Mouse (Mus musculus): ENCODE measurements around the gene Polrmt. TPM values are rescaled to one million over a fixed set of nuclear protein-coding genes. Genes with fewer than 3 reads are reported as not detected.
A peak's percentile ranks its signal among the peaks of the same experiment; 100 is the strongest.

Gene Polrmt
- total RNA-seq, 2 experiments from 2014 or later = 45.3 to 46.8 TPM

DNA sequence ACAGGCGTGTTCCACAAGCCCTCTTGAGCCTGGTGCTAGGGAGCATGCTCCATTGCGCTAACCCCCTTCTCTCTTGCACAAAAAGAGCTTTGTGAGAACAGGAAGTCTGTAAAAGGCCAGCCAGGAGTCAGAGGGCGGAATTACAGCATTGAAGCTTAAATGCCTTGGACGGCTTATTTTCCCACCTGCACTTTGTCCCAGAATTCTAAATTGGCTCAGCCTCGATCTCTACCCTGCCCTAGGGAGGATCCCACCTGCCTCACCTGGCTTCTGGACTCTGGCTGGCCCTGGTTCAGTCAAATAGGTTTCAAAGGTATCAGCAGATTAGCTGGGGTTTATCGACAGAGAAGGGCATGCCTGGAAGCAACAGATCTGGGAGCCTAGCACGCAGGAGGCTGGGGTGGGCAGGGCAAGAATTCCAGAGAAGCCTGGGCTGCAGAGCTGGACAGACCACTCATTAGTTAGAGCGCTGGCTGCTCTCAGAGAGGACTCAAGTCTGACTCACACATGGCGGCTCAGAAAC is 50.2 kb downstream of the Polrmt start:
- intact Hi-C loops (cut with DNase I) = loop anchor here (5.0 kb wide), 1 partner anchor 91 kb away; no protein-coding TSS in a partner anchor
- DNase-seq = no peak

DNA sequence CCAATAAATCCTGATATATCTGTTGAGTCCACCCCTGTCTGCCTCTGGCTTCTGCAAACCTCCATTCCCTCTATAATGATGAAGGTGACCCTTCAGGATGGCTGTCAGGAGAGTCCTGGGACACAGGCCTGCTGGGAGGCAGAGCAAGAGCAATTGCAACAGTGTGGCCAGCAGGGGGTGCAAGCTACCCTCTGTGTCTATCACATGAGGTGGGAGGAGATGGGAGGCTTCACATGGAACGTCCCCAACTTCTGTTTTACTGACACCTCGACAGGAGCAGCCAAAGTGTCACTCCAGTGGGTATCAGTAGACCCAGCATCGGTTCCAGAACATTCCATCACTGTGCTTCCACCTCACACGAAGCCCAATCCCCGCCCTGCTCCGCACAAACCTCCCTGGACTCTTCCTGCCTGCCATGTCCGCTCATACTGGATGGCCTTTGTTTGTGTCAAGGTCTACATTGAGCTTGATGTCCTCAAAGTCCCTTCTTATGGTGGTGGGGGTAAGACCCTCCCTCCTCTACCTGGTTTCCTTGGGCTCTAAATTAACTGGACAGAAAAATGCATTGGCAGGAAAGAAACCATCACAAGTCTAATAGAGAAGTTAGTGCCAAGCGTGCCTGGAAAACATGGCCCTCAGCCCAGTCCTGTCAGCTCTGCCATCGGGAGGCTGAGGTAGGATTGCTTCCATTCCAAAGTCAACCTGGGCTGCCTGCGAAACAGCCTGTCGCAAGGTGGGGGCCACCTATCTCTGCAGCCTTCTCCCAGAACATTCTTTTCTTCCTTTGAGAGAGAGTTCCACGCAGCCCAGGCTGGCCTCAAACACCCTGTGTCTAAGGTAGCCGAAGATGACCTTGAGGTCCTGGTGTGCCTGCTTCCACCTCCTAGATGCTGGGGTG is 50.9 kb downstream of the Polrmt start:
- intact Hi-C loops (cut with DNase I) = loop anchor here (5.0 kb wide), 1 partner anchor 92 kb away; no protein-coding TSS in a partner anchor
- DNase-seq = peak; percentile 87 to 91

DNA sequence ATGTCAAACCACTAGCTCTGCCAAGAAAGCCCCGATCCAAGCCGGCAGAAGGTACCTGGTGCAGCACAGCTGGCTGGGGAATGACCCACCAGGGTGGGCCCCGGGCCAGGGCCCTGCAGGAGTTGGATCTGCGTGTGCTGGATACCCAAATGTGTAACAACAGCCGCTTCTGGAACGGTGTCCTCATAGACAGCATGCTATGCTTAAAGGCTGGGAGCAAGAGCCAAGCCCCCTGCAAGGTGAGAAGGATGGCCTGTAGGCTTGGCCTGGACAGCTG is 52.1 kb downstream of the Polrmt start:
- intact Hi-C loops (cut with DNase I) = no loop called here
- no peak for DNase-seq

DNA sequence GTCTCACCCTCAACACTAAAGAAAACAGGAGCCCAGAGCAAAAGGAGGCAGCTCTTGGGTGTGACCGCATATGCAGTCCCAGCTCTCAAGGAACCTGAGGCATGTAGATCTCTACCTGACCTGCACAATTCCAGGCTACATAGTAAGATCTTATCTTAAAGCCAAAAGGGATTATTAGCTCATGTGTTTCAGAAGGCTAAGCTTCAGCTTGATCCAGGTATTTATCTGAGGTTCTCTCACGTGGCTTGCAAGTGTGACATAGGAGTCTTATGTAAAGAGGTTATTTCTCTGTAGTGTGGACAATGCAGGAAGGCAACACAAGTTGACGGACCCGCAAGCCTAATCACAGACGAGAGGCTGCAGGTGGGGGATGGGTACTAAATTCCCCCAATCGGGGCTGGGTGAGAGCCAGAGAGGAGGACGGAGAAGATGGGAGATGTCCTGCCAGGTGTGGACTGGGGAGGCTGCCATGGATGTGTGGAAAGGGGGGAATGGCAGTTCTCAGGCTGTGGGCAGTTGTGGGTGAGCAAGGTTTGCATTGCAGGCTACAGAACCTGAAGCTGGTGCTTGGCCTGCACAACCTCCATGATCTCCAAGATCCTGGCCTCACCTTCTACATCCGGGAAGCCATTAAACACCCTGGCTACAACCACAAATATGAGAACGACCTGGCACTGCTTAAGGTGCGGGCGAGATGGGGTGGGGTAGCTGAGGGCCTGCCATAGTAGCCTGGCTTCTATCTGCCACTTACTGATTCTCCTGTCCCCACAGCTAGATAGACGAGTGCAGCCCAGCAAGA is 52.6 kb downstream of the Polrmt start:
- intact Hi-C loops (cut with DNase I) = no loop called here
- DNase-seq = no peak

DNA sequence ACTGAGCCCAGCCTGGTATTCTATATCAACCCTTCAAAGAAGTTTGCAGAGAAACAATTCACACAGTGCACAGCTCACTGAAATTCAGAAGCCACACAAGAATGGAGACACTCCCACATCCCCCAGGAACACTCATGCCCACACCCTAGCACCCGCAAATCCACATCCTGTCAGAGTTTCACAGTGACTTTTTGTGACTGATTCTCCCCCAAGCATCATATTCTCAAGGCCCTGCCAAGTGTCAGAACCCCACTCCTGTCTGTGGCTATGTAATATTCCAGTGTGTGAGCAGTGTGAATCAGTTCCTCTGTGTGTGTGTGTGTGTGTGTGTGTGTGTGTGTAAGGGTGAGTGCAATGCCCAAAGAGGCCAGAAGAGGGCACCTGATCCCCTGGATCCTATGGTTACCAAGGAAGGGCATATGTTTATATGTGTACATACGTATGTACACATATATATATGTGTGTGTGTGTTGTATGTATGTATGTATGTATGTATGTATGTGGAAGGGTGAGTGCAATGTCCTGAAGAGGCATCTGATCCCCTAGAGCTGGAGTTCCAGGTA is 54.3 kb downstream of the Polrmt start:
- intact Hi-C loops (cut with DNase I) = no loop called here
- no peak for DNase-seq

DNA sequence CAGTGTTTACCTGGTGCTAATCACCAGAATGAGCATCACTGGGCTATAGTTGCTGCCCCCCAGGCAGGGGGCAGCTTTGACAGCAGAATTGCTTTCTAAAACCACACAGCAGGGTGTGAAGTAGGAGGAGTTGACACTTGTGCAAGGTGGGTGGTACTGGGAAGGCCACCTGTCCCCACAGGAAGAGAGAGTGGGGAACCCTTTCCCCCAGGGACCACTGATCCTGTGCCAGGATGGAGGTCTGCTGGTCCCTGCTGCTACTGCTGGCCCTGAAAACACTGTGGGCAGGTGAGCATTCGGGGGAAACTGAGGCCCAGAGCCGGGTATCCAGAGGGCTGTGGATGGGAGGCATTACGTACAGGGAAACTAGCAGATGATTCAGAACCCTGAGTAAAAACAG is 57.2 kb downstream of the Polrmt start:
- no peak for DNase-seq
- intact Hi-C loops (cut with DNase I) = no loop called here

DNA sequence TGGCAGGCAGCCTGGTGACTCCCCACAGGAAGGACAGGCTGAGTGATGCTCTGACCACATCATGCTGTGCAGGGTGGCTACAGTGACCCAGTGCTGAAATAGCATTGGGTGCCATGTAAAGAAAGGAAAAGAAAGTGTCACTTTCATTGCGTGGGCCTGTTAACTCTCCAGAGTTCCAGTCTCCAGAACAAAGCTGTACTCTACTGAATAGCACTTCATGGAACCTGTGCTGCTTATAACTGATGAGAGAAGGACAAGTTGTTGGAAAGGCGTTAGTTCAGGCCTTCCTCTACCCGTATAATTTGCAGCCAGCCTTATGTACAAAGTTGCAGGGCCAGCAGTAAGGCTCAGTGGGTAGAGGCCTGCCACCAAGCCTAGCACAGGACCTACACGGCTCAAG is 57.7 kb downstream of the Polrmt start, which contains the start of gene Gzmm:
Gzmm (plus strand) TSS at position 301 of the 400 bp plus-strand sequence.
- DNase-seq = no peak
- intact Hi-C loops (cut with DNase I) = no loop called here

DNA sequence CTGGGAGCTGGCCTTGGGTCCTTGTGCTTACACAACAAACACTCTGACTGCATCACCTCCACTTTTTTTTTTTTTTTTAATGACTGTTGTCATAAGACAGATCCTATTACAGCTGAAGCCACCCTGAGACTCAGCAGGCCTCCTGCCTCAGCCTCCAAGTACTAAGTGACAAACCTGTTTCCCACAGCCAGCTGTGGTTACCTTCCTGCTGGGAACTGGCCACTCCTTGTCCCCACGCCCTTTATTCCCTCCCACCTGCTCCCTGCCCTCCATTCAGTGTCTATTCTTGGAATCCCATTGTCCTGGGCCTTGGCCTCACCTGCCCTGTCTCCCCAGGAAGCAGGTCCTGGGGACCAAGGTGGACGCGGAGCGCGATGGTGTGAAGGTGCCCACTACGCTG is 58.9 kb downstream of the Polrmt start:
- intact Hi-C loops (cut with DNase I) = no loop called here
- DNase-seq = no peak

DNA sequence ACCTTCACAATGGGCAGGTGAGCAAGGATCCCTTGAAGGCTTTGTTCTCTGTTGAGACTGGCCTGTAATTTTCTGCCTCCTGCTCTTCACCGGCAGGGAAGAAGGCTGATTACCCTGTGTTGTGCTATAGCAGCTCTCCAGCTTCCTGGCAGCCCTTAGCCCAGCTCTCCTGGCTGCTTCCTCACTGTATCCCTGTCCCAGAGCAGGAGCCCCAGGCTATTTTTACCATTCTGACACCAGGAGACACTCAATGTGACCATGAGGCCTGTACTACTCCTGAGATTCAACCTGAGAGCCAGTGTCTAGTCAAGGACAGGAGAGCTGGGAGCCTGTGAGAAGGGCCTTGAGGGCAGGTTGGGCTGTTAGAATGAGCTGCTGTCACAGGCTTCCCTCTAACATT is 59.7 kb downstream of the Polrmt start:
- no peak for DNase-seq
- intact Hi-C loops (cut with DNase I) = no loop called here

DNA sequence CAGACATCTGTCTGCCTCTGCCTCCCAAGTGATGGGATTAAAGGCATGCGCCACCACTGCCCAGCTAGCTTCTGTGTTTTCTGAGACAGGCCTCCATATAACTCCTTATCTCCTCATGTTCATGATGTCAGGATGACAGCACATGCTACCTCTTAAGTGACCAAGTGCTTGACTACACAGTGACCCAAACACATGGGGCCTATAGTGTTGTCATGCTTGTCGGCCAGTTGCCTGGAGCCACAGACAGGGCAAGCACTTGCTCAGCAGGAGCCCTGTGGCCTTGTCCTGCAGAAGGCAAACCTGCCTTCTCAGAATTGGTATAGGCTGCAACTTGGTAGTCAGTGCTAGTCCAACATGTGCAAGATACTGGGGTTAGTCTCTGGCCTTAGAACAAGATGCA is 60.2 kb downstream of the Polrmt start:
- intact Hi-C loops (cut with DNase I) = no loop called here
- no peak for DNase-seq

Other genes starting within 250 kb of the Polrmt start
- gene Plpp2, start 212.8 kb downstream of the Polrmt start, total RNA-seq (2021) = 1 to 10 TPM; 2.4 to 3.1 TPM
- gene Mier2, start 191.4 kb downstream of the Polrmt start, total RNA-seq (2021) = 10 to 100 TPM in 1 of 2 experiments, 1 to 10 TPM in 1; 9.2 to 12.4 TPM
- not detected for gene Theg, start 159.2 kb downstream of the Polrmt start, total RNA-seq (2021)
- gene C2cd4c, start 132.6 kb downstream of the Polrmt start, total RNA-seq (2021) = not detected
- gene Shc2, start 108.7 kb downstream of the Polrmt start, total RNA-seq (2021) = 1 to 10 TPM; 3.5 to 4.0 TPM
- gene Odf3l2, start 100.8 kb downstream of the Polrmt start, total RNA-seq (2021) = not detected
- gene Madcam1, start 82.0 kb downstream of the Polrmt start, total RNA-seq (2021) = under 1 TPM in 1 of 2 experiments, not detected in 1; 0.37 TPM
- 10 to 100 TPM; 21.7 to 23.0 TPM for gene Tpgs1, start 77.2 kb downstream of the Polrmt start, total RNA-seq (2021)
- gene Cdc34, start 64.4 kb downstream of the Polrmt start, total RNA-seq (2021) = 100 to 1,000 TPM; 158 to 159 TPM
- gene Gzmm, start 57.6 kb downstream of the Polrmt start, total RNA-seq (2021) = 1 to 10 TPM; 4.5 to 5.4 TPM
- gene Bsg, start 42.1 kb downstream of the Polrmt start, total RNA-seq (2021) = 1,000 to 10,000 TPM; 1,285 to 1,330 TPM
- gene Hcn2, start 29.9 kb downstream of the Polrmt start, total RNA-seq (2021) = 10 to 100 TPM; 35.7 to 38.7 TPM
- not detected for gene Fgf22, start 8.5 kb upstream of the Polrmt start, total RNA-seq (2021)
- 10 to 100 TPM; 25.9 to 26.7 TPM for gene Rnf126, start 20.4 kb upstream of the Polrmt start, total RNA-seq (2021)
- 1 to 10 TPM; 2.8 to 3.4 TPM for gene Fstl3, start 30.7 kb upstream of the Polrmt start, total RNA-seq (2021)
- under 1 TPM in 1 of 2 experiments, not detected in 1; 0.51 TPM for gene Prss57, start 44.4 kb upstream of the Polrmt start, total RNA-seq (2021)
- 10 to 100 TPM; 71.8 to 86.5 TPM for gene Palm, start 47.0 kb upstream of the Polrmt start, total RNA-seq (2021)
- under 1 TPM; 0.26 to 0.54 TPM for gene Misp, start 74.4 kb upstream of the Polrmt start, total RNA-seq (2021)
- gene Ptbp1, start 107.8 kb upstream of the Polrmt start, total RNA-seq (2021) = 10 to 100 TPM; 82.2 TPM
- gene Prtn3, start 127.9 kb upstream of the Polrmt start, total RNA-seq (2021) = under 1 TPM in 1 of 2 experiments, not detected in 1; 0.29 TPM
- under 1 TPM; 0.20 to 0.29 TPM for gene Plppr3, start 128.1 kb upstream of the Polrmt start, total RNA-seq (2021)
- gene Elane, start 139.7 kb upstream of the Polrmt start, total RNA-seq (2021) = not detected
- gene Cfd, start 144.3 kb upstream of the Polrmt start, total RNA-seq (2021) = 10 to 100 TPM; 14.2 to 77.3 TPM
- gene Med16, start 162.3 kb upstream of the Polrmt start, total RNA-seq (2021) = 10 to 100 TPM; 48.3 to 51.5 TPM
- not detected for gene Gm26602, start 164.3 kb upstream of the Polrmt start, total RNA-seq (2021)
- under 1 TPM; 0.41 to 0.43 TPM for gene Kiss1r, start 170.4 kb upstream of the Polrmt start, total RNA-seq (2021)
- gene R3hdm4, start 174.6 kb upstream of the Polrmt start, total RNA-seq (2021) = 10 to 100 TPM; 81.8 to 93.4 TPM
- gene Arid3a, start 180.5 kb upstream of the Polrmt start, total RNA-seq (2021) = 1 to 10 TPM; 2.2 to 2.6 TPM
- 10 to 100 TPM; 21.7 to 24.0 TPM for gene Wdr18, start 213.6 kb upstream of the Polrmt start, total RNA-seq (2021)
- gene Grin3b, start 224.1 kb upstream of the Polrmt start, total RNA-seq (2021) = under 1 TPM; 0.10 to 0.19 TPM
- gene Tmem259, start 237.7 kb upstream of the Polrmt start, total RNA-seq (2021) = 100 to 1,000 TPM; 124 to 125 TPM
- gene Cnn2, start 242.0 kb upstream of the Polrmt start, total RNA-seq (2021) = 10 to 100 TPM; 36.2 to 45.9 TPM
- 1 to 10 TPM; 7.0 to 8.5 TPM for gene Abca7, start 249.9 kb upstream of the Polrmt start, total RNA-seq (2021)

Data from heart, postnatal 14 days (tissue).